Mouse (Mus musculus) adrenal gland, postnatal 4 days (tissue): ENCODE results near the gene Olfr209. TPM values are rescaled to one million over a fixed set of nuclear protein-coding genes. Genes with fewer than 3 reads are reported as not detected.
"Not testable (repeated sequence)": the region's sequence is repeated elsewhere in the genome, so short reads cannot be mapped to it uniquely, and the experiment has no call there.

Experiments used
- DNase-seq, 2 experiments: peaks; one replicate each; pipeline ENCODE4 v3.0.0; 2021 to 2022; ENCODE audit warnings: low spot score in 2 of 2, mixed read lengths in 2 of 2
- long read RNA-seq, 2 experiments: library from polyadenylated mRNA; stranded (forward); transcript quantifications; one replicate each; pipeline ENCODE4 v2.0.0; 2021
- total RNA-seq, 2 experiments: library from RNA; stranded (reverse); gene quantifications; 2 replicates each; pipeline ENCODE4 v1.2.3; 2021

The Olfr209 gene
- not detected for total RNA-seq
- long read RNA-seq, experiment 1: 0 reads
- long read RNA-seq, experiment 2: 0 reads

GRCm38 (mm10) chr16:59363893-59364292 lies at the start of gene Olfr209:
Olfr209 (minus strand) TSS chr16:59363993.
- DNase-seq: no peak

GRCm38 (mm10) chr16:59413475-59413874 lies 49.7 kb upstream of the Olfr209 start:
- no peak for DNase-seq

GRCm38 (mm10) chr16:59409800-59410199 lies 46.0 kb upstream of the Olfr209 start:
- DNase-seq: no peak

- no peak for DNase-seq
These were observed 45.6 kb upstream of the Olfr209 start for GRCm38 (mm10) chr16:59409341-59409748.

- no peak for DNase-seq
These were observed 43.2 kb upstream of the Olfr209 start, which contains the start of gene Gabrr3 for GRCm38 (mm10) chr16:59407032-59407431. Gabrr3 (plus strand) TSS chr16:59407332.

- DNase-seq: no peak
These were observed 41.0 kb upstream of the Olfr209 start for GRCm38 (mm10) chr16:59404798-59405197.

GRCm38 (mm10) chr16:59403684-59404083 lies 39.9 kb upstream of the Olfr209 start:
- no peak for DNase-seq

- DNase-seq: no peak
These were observed 38.2 kb upstream of the Olfr209 start for GRCm38 (mm10) chr16:59401985-59402384.

GRCm38 (mm10) chr16:59401102-59401501 lies 37.3 kb upstream of the Olfr209 start:
- no peak for DNase-seq

- no peak for DNase-seq
These were observed 29.5 kb upstream of the Olfr209 start for GRCm38 (mm10) chr16:59393300-59393699.

- no peak for DNase-seq
These were observed 14.6 kb downstream of the Olfr209 start, which contains the start of gene Olfr206 for GRCm38 (mm10) chr16:59349146-59349545. Olfr206 (minus strand) TSS chr16:59349246.

- DNase-seq: no peak
These were observed 32.8 kb downstream of the Olfr209 start, which contains the start of gene Olfr205 for GRCm38 (mm10) chr16:59331038-59331437. Olfr205 (minus strand) TSS chr16:59331138.

GRCm38 (mm10) chr16:59323262-59323661 lies 40.5 kb downstream of the Olfr209 start:
- not testable (repeated sequence) for DNase-seq

GRCm38 (mm10) chr16:59318148-59318547 lies 45.6 kb downstream of the Olfr209 start, which contains the start of gene Olfr204:
Olfr204 (minus strand) TSS chr16:59318248.
- no peak for DNase-seq

Other genes with a start within 250 kb of the Olfr209 start
- not detected for gene Olfr194, start 242.9 kb downstream of the Olfr209 start, total RNA-seq
- not detected for gene Olfr195, start 216.9 kb downstream of the Olfr209 start, total RNA-seq
- not detected for gene Olfr196, start 193.5 kb downstream of the Olfr209 start, total RNA-seq
- not detected for gene Olfr198, start 160.5 kb downstream of the Olfr209 start, total RNA-seq
- not detected for gene Olfr199, start 144.2 kb downstream of the Olfr209 start, total RNA-seq
- not detected for gene Olfr201, start 91.4 kb downstream of the Olfr209 start, total RNA-seq
- gene Olfr202, start 77.2 kb downstream of the Olfr209 start, total RNA-seq: not detected
- gene Olfr203, start 65.1 kb downstream of the Olfr209 start, total RNA-seq: not detected
- gene Olfr204, start 45.7 kb downstream of the Olfr209 start, total RNA-seq: under 1 TPM in 1 of 2 experiments, not detected in 1; 0.06 TPM
- gene Olfr205, start 32.9 kb downstream of the Olfr209 start, total RNA-seq: not detected
- not detected for gene Olfr206, start 14.7 kb downstream of the Olfr209 start, total RNA-seq
- not detected for gene Gabrr3, start 43.3 kb upstream of the Olfr209 start, total RNA-seq
- gene Riox2, start 107.8 kb upstream of the Olfr209 start, total RNA-seq: 10 to 100 TPM; 18.1 to 20.5 TPM
- gene Crybg3, start 237.0 kb upstream of the Olfr209 start, total RNA-seq: 10 to 100 TPM; 14.4 to 18.0 TPM